Mouse (Mus musculus) intestine, postnatal 0 days (tissue): ENCODE measurements at regions not wholly inside any gene's neighbourhood (a gene's known extent, or its start where the extent isn't known, plus 50 kb on each side); places are given as distances from the start of the nearest gene placed in this dataset.
"Not testable (repeated sequence)": the region's sequence is repeated elsewhere in the genome, so short reads cannot be mapped to it uniquely, and the experiment has no call there.

Experiments
- ATAC-seq: fragments of 200-750 bp; cut with Nextera tagmentation; 2 replicates; pipeline ENCODE4 v1.8.0; 2017; ENCODE audit warnings: mild to moderate bottlenecking, moderate TSS enrichment, moderate library complexity
- H3K27ac ChIP-seq: fragments of 300-500 bp; sonication (generic); 2 replicates; pipeline ENCODE4 v1.5.1; 2014; ENCODE audit warnings: mild to moderate bottlenecking, low read depth, low read length, moderate library complexity
- H3K27me3 ChIP-seq: fragments of 300-500 bp; sonication (generic); replicated peaks from 2 replicates; pipeline ENCODE4 v1.6.1; 2014; ENCODE audit warnings: low read length, mixed read lengths; ENCODE audit not compliant: control insufficient read depth, insufficient read depth
- H3K36me3 ChIP-seq: fragments of 300-500 bp; sonication (generic); 2 replicates; pipeline ENCODE4 v1.6.1; 2014; ENCODE audit warnings: mild to moderate bottlenecking, moderate library complexity; ENCODE audit not compliant: control insufficient read depth, insufficient read depth
- H3K4me1 ChIP-seq: fragments of 300-500 bp; sonication (generic); replicated peaks from 2 replicates; pipeline ENCODE4 v1.6.1; 2014; ENCODE audit warnings: antibody characterized with exemption, low read length, mixed read lengths; ENCODE audit not compliant: control insufficient read depth, insufficient read depth
- H3K4me2 ChIP-seq: fragments of 300-500 bp; sonication (generic); replicated peaks from 2 replicates; pipeline ENCODE4 v1.6.1; 2014; ENCODE audit warnings: low read depth, mild to moderate bottlenecking, moderate library complexity
- H3K4me3 ChIP-seq: fragments of 300-500 bp; sonication (generic); 2 replicates; pipeline ENCODE4 v1.5.1; 2014; ENCODE audit warnings: low read depth, low read length
- H3K9ac ChIP-seq: fragments of 300-500 bp; sonication (generic); 2 replicates; pipeline ENCODE4 v1.6.1; 2014; ENCODE audit warnings: mild to moderate bottlenecking, low read depth, low read length
- H3K9me3 ChIP-seq: fragments of 300-500 bp; sonication (generic); 2 replicates; pipeline ENCODE4 v1.6.1; 2016; ENCODE audit warnings: mixed run types; ENCODE audit not compliant: control insufficient read depth
- CTCF ChIP-seq: sonication (generic); IDR thresholded peaks from 2 replicates; pipeline ENCODE4 v1.5.1; 2016; ENCODE audit warnings: low read depth, mild to moderate bottlenecking, control low read depth, antibody characterized with exemption, moderate library complexity
- WGBS: fragments of 180-500 bp; shearing (Covaris S2); extraction: QIAGEN DNeasy Blood & Tissue Kit; methylation state at CpG from one replicate; pipeline ENCODE4 v1.1.7; 2014; 5-methylcytosine and 5-hydroxymethylcytosine counted together

GRCm38 (mm10) chr10:118927316-118927715 lies 57.3 kb upstream of the Dyrk2 start:
- no peaks in the 10 kb centered on the region for H3K27me3 ChIP-seq
- 73% methylated on average over 12 of the region's 12 CpGs for WGBS
- no peak for TF ChIP-seq CTCF
- H3K9ac ChIP-seq = no peak overlapping the region
- no peaks in the 10 kb centered on the region for H3K9me3 ChIP-seq
- ATAC-seq = no peak
- no peak overlapping the region for H3K27ac ChIP-seq
- H3K36me3 ChIP-seq = no peaks in the 10 kb centered on the region
- H3K4me3 ChIP-seq = no peak overlapping the region
- no peak overlapping the region for H3K4me2 ChIP-seq
- H3K4me1 ChIP-seq = no peaks in the 10 kb centered on the region

- Histone ChIP-seq H3K4me3 (no peak overlapping the region), H3K27ac (no peak overlapping the region), H3K4me1 (no peaks in the 10 kb centered on the region), H3K9me3 (no peaks in the 10 kb centered on the region), H3K36me3 (no peaks in the 10 kb centered on the region), H3K4me2 (no peak overlapping the region), H3K27me3 (no peaks in the 10 kb centered on the region), H3K9ac (no peak overlapping the region)
- 51% methylated on average over 15 of the region's 15 CpGs for WGBS
- TF ChIP-seq CTCF = no peak
- no peak for ATAC-seq
Measured at GRCm38 (mm10) chr10:118923473-118924185, 53.6 kb upstream of the Dyrk2 start.

GRCm38 (mm10) chr10:118922120-118922519 lies 52.1 kb upstream of the Dyrk2 start:
- not testable (repeated sequence) for H3K4me1 ChIP-seq, H3K27ac ChIP-seq, H3K36me3 ChIP-seq, ATAC-seq, H3K4me3 ChIP-seq, H3K27me3 ChIP-seq, H3K9ac ChIP-seq, H3K9me3 ChIP-seq, H3K4me2 ChIP-seq
